Mouse (Mus musculus): ENCODE measurements around the gene Defb7.

GRCm38 (mm10) chr8:19540376-19540775, 45.5 kb downstream of the Defb7 start:
- no peak for TF ChIP-seq CTCF (IDR thresholded peaks at IDR 0.05; ENCODE audit: extremely low read depth, insufficient read depth, low read length)
- no peak for TF ChIP-seq POLR2A (IDR thresholded peaks at IDR 0.05; ENCODE audit: extremely low read depth, insufficient read depth, low read length)
